Mouse (Mus musculus) retina, embryonic 14.5 days (tissue): ENCODE results near the gene Mllt10.
A peak's percentile ranks its signal among the peaks of the same experiment; 100 is the strongest.

Experiments used
- DNase-seq: peaks from one replicate; pipeline ENCODE4 v3.0.0-alpha.2; 2015; ENCODE audit warnings: low spot score

Mllt10 gene

DNA sequence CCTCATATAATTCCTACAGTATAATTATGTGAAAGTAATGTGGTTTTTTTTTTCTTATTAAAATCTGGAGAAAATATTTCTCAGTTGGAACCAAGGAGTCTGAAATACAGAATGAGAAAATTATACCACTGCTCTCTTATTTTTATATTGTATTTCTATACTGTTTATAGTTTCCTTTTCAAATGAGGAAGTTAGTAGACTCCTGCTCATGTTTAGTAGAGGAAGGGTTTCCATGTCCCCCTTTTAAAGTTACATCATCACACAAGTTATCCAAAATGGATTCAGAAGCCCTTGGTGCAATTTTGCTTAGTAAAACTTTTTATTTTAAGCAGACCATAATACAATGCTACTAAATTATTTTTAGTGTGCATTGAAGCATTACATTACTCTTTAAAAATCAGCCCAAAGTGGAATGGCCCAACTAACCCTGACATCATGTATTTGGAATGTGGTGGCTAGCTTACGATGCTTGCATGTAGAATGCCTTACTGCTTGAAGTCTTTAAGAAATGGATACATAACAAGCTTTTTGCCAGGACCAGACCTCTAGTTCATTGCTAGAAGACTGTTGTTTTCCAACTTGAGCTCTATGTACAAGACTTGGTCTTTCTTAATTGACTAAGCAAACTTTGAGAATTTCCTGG, 146.9 kb downstream of the Mllt10 start:
- no peak for DNase-seq

DNA sequence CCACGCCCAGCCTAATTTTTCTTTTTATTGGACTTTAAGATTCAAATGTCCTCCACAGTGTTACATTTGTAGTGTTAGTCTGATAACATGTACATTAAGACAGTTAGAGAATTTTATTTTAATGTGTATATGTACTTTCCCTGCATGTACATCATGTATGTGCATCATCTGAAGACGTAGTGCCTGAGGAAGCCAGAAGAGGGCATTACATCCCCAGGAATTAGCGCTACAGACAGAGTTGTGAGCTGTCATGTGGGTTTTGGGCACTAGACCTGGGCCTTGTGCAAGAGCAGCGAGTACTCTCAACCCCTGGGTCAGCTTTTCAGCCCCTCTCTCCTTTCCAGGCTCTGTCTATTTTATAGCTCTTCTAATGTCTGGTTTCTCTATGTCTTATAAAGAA, 147.9 kb downstream of the Mllt10 start:
- peak; percentile 20 for DNase-seq

DNA sequence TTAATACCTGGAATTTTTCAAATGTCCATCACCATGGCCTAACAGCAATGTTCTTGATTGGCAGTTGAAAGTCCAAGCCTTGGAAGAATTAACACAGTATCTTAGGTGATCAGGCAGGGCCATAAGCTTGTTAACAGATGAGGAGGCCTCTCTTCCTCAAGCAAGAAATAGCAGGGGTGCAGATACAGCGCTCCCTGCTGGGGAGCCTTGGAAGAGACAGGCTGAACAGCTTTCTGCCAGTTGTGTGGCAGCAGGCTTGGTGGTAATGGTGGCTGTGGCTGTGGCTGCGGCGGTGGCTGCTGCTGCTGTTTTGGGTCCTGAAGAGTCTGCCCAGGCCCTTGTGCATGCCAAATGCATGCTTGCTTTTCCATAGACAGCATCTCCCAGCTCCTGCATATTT, 150.1 kb downstream of the Mllt10 start:
- peak; percentile 76 for DNase-seq

DNA sequence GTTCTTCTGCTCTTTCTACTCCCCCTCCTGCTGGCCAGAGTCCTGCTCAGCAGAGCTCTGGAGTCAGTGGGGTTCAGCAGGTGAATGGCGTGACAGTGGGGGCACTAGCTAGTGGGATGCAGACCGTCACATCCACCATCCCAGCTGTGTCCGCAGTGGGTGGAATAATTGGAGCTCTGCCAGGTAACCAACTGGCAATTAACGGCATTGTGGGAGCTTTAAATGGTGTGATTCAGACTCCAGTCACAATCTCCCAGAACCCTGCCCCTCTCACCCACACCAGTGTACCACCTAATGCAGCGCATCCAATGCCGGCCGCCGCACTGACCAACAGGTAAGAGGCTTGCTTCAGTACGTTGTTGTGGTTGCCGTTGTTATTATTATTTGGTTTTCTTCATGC, 151.8 kb downstream of the Mllt10 start:
- no peak for DNase-seq

DNA sequence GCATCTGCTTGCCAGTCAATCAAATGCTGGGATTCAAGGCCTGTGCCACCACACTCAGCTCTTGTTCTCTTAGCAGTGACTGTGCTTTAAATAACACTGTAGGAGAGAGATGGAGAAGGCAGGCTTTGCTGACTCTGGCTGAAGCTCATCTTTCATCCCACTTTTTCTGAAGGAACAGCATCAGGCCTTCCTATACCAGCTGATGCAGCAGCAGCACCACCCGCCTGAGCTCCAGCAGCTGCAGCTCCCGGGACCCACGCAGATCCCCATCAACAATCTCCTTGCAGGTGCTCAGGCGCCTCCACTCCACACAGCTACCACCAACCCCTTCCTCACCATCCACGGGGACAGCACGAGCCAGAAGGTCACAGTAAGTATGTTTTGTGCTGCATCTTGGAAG, 153.5 kb downstream of the Mllt10 start:
- DNase-seq = no peak

DNA sequence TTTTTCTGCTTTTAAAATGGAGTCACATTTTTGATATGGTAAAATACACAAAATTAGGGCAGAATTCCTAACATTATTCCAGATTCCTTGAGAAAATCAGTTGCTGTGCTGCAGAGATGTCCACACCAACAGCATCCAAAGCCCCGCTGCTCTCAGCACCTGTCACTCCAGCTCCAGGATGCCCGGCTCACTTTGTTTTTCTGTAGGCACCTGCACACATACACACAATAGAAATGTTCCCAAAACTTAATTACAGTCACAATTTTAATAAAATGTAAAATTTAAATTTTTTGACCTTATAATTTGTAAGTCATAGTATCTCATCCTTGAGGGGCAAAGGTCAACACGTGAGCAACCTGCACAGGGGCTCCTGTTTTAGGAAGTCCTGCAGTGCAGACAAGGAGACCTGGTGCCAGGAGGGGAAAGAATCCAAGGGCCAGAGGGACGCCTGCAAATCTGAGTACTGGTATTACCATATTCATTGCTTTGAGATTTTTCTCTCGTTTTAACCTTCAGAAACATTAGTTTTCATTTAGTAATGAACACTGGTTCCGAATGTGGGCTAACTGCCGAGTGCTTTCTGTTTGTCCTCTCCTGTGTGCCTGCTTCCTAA, 154.3 kb downstream of the Mllt10 start:
- DNase-seq = no peak

DNA sequence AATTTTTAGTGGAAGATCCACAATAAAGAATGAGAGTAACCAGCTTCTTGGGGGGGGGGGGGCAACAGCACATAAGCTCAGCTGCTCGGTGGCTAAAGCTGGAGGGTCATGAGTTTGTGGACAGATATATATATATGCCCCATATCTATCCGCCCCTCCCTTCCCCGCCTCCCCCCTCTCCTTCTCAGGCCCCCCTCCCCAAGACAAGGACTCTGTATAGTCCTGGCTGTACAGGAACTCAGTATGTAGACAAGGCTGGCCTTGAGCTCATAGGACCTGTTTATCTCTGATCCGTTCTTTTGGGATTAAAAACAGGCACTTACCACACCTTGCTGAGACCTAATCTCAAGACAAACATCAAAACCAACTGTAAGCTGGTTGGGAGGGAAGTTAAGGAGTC, 154.9 kb downstream of the Mllt10 start:
- DNase-seq = no peak

DNA sequence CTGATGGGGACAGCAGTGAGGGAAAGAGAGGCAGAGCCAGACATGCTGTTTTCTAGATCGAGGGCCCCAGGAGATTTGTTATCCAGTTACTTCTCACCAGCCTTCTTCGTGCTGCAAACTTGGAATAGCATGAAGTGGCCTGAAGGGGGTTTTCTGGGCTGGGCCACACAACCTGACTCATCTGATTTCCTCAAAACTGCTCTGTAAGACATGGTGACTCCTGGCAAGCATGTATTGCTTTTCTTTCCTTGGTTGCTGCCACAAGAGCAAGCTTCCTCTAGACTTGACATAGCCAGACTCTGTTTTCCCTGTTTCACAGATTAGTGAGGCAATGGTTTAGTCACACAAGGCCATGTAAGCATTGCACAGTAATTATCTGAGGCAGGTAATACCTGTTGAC, 159.0 kb downstream of the Mllt10 start:
- DNase-seq = no peak

DNA sequence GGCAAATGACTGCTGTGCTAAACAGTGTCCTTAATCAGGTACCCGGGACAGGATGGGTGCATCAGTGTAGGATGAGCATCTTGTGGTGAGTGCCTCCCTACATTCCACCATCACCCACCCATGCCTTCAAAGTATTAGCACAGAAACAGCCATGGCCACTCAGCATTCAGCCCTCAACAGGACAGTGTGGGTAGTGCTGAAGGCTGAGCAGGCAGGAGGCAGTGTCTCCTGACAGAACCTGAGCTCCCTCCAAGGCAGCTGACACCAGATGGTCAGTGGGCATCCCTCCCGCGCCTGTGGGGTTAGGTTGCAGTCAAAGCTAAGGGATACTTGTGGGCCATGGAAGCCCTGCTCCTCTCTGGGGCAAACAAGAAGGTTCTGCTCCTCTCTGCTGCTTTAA, 162.8 kb downstream of the Mllt10 start:
- DNase-seq = peak; percentile 42

DNA sequence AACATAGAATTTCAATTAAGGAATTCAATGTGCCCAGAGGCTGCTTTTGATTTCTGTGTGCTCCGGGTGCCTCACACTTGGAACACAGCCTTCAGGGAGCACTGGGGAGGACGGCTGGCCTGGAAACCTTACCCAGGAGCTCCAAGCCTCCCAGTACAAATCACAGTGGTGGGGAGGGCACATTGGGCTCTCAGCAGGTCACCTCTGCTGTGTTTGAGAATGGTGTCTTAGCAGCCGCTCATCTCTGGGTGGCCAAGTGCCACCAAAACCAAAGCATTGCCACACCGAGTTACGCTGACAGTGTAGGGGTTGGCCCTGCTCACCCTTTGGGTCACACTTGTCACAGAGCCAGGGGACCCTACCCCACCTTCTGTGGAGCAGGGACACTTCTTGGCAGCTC, 163.5 kb downstream of the Mllt10 start:
- DNase-seq = no peak

DNA sequence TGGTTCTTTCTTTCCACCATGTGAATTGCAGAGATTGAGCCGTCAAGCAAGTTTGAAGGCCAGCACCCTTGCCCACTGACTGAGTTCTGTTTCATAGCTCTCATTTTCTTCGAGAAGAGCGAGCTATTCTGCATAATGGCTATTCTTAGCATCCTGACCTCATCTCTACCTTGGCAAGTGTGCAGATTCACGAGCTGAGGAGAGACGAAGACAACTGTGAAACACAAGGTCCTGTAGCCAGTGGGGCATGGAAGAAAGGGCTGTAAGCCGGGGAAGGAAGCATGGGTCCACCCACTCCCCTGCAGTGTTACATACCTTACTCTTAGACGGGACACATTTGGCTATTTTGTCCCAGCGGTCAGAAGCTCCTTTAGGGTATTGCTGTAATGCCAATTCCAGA, 164.1 kb downstream of the Mllt10 start:
- no peak for DNase-seq

DNA sequence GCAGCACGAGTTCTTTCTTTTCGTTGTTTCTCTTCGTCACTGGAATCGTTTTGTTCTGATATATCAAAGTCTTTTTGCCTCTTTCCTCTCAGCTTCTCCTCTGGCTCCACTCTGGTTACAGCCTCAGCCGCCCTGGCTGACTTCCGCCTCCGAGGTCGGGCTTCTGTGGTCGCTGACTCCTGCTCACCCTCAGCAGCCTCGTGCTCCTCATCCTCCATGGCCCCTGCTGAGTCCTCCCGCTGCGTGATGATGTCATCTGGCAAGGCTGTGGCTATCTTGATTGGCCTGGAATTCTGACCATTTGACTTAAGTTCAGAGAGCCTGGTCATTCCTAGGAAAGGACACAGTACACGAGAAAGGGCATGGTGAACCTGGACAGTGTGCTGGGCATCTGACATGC, 164.5 kb downstream of the Mllt10 start:
- no peak for DNase-seq

DNA sequence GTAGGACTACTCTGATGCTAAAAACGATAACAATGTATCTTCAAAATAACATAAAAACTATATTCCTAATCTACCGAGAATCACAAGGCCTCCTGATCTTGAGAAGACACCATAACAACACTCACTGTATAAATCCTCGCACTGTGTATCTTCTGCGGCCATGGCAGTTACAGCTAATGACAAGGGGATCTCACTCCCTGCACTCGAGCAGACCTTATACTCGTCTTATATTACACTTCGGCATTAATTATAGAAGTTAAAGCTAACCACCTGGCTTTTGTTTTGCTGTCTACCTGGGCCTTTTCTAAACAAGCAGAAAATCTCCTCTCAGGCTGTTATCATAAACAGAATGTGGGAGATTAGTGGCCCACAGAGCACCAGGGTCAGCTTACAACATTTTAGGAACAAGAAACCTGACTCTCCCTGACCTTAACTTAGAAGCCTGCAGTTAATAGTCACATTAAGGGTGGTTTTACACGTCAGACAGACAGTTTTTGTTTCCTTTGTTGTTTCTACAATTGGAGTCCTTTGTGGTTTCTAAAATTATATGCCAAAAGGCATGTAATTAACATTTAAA, 173.5 kb downstream of the Mllt10 start:
- no peak for DNase-seq

DNA sequence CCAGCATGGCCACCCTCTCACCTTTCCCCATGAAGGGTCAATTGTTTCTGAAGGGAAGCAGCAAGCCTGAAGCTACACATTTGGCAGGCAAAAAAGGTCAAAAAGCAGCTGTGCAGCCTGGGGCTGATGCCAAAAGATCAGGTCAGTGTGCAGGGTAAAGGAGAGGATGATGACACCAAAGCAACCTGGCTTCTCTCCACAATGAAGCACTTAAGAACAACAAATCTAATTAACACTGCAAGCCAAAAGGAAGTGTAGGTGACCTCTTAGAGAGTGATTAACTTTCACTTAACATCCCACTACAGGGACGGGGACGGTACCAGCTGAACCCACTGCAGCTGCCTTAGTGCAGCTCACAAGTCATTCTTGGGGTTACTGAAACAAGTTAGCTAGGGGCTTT, 174.2 kb downstream of the Mllt10 start:
- DNase-seq = no peak

DNA sequence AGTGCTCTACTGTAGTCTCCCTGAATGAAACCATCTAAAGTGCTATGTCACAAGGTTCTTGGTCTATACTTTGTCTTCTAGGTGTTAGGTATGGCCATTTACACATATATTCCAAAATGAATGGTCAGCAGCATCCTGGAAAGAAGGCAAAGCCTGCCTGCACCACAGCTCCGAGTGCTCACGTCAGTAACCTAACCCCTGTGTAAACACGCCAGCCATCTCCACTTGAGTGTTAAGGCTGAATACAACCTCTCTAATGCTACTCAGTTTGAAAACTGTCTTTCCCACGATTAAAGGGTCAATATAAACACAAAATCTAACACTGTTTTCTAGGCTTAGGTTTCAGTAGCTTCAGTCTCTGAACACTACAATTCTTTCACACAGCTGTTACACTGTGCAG, 176.1 kb downstream of the Mllt10 start:
- DNase-seq = no peak

DNA sequence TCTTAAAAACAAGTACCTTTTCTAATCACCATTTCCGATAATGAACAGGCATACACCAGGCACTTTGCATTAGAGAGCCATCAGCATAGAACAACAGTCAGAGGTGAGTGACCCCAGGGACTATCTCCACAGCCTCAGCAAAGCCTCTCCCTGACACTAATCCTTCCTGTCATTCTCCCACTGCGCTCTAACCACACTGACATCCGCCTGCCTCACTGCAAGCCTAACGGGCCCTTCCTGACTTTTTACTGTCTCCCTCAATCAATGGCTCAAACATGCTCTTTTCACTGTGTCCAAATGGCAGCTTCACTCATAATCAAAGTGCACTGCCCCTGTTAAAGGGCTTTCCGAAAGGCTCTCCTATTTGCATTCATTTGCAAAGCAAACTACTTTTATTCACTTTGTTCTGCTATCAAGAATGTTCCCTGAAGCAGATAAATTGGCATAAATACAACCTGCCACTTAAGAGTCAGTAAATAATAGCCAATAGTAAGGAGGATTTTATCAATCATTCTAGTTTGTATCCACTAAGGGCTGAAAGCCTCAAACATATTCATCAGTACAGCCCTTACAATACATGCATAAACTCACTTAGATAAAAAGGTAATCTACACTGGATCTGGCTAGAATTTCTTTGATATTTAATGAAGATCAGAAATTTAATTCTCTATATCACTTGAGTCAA, 178.0 kb downstream of the Mllt10 start:
- peak; percentile 83 for DNase-seq

DNA sequence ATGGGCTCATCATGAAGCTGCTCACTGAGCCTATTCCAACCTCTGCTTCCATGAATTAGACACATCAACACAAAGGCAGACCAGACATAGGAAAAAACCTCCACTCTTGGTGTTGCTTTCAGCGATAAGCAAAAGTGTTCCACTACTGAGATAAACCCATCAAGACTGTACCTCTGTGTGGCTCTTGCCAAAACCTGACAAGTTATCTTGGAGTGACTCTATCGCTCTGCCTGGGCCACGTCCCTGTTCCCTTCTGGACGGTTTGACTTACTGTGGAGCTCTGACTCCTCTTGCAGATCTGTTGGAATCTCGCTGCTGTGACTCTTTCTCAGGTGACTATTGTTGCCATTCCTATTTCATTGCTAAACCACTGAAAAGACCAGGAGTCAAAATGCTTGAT, 180.5 kb downstream of the Mllt10 start:
- DNase-seq = no peak

DNA sequence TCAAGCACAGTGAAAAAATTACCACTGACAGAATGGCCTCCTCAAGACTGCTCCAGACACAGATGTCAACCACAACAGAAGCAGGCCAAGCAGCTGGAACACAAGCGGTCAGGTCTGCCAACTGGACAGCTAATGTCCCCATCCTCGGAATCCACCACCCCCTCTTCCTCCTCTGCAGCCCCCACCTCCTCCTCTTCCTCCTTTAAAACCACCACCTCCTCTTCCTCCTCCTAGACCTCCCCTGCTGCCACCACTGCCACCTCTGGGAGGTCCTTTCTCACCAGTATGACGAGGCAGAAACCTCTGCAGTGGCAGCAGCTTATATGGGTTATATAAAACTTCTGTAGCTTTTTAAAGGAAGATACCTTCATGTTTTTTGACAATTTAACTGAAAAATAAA, 194.2 kb downstream of the Mllt10 start:
- no peak for DNase-seq
